Mouse (Mus musculus) liver, embryonic 12.5 days (tissue): ENCODE measurements around the gene Wdhd1. TPM values are rescaled to one million over a fixed set of nuclear protein-coding genes. Genes with fewer than 3 reads are reported as not detected.
A peak's percentile ranks its signal among the peaks of the same experiment; 100 is the strongest.

Experiments
- ATAC-seq: fragments of 200-750 bp; cut with Nextera tagmentation; 2 replicates; pipeline ENCODE4 v1.8.0; 2017; ENCODE audit warnings: moderate number of reproducible peaks, mild to moderate bottlenecking, moderate library complexity
- H3K27ac ChIP-seq: fragments of 300-500 bp; sonication (generic); 2 replicates; pipeline ENCODE4 v1.5.1; 2016; ENCODE audit warnings: mild to moderate bottlenecking
- H3K27me3 ChIP-seq: fragments of 300-500 bp; sonication (generic); replicated peaks from 2 replicates; pipeline ENCODE4 v1.6.1; 2016; ENCODE audit warnings: mild to moderate bottlenecking, moderate library complexity
- H3K36me3 ChIP-seq: fragments of 300-500 bp; sonication (generic); 2 replicates; pipeline ENCODE4 v1.6.1; 2016; ENCODE audit warnings: mild to moderate bottlenecking, moderate library complexity
- H3K4me1 ChIP-seq: fragments of 300-500 bp; sonication (generic); 2 replicates; pipeline ENCODE4 v1.6.1; 2016
- H3K4me2 ChIP-seq: fragments of 300-500 bp; sonication (generic); 2 replicates; pipeline ENCODE4 v1.6.1; 2016; ENCODE audit warnings: mild to moderate bottlenecking, moderate library complexity
- H3K4me3 ChIP-seq: fragments of 300-500 bp; sonication (generic); 2 replicates; pipeline ENCODE4 v1.5.1; 2016; ENCODE audit warnings: mild to moderate bottlenecking, moderate library complexity
- H3K9ac ChIP-seq: fragments of 300-500 bp; sonication (generic); 2 replicates; pipeline ENCODE4 v1.6.1; 2016; ENCODE audit warnings: mild to moderate bottlenecking, moderate library complexity
- H3K9me3 ChIP-seq: fragments of 300-500 bp; sonication (generic); replicated peaks from 2 replicates; pipeline ENCODE4 v1.6.1; 2016; ENCODE audit warnings: mild to moderate bottlenecking, moderate library complexity
- WGBS: fragments of 180-500 bp; shearing (Covaris S2); methylation state at CpG from one replicate; pipeline ENCODE4 v1.1.7; 2016; ENCODE audit not compliant: insufficient replicate concordance; 5-methylcytosine and 5-hydroxymethylcytosine counted together
- polyA plus RNA-seq: library from polyadenylated mRNA; unstranded; fragments of >200 nt; fragmentation: Nextera tagmentation; extraction: Ambion mirVana; gene quantifications from 2 replicates; pipeline ENCODE4 v1.2.1, GENCODE M21; 2016

Wdhd1 gene
- polyA plus RNA-seq, 1 experiment from 2014 or later: 58.1 TPM

DNA sequence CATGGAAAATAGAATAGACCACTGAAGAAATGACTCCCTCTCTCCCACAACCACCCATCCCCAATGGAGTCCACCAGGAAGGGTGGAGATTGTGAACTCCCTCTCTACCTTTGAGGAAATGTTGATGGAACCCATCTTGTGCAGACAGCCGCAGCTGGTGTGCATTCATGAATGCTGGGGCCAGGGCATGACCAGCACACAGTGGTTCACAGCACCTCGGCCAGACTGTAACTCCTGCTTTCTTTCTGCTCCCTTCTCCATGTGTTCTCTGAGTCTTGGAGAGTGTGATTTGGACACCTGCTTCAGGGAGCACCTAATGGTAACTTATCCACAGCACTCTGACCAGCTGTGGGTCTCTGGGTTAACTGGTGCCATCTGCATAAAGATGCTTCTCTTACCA, 60.1 kb downstream of the Wdhd1 start:
- H3K27ac ChIP-seq: no peak overlapping the region
- no peaks in the 10 kb centered on the region for H3K4me1 ChIP-seq
- ATAC-seq: no peak
- no peak overlapping the region for H3K4me3 ChIP-seq
- H3K9me3 ChIP-seq: no peaks in the 10 kb centered on the region
- no peaks in the 10 kb centered on the region for H3K36me3 ChIP-seq
- whole genome bisulfite sequencing: 69% methylated on average over 2 of the region's 2 CpGs
- H3K27me3 ChIP-seq: no peaks in the 10 kb centered on the region
- H3K4me2 ChIP-seq: no peak overlapping the region
- H3K9ac ChIP-seq: no peak overlapping the region

GRCm38 (mm10) chr14:47214367-47214766, 62.3 kb downstream of the Wdhd1 start:
- no peak overlapping the region for H3K27ac ChIP-seq

GRCm38 (mm10) chr14:47213305-47213704, 63.4 kb downstream of the Wdhd1 start:
- WGBS: 60% methylated on average over 4 of the region's 4 CpGs
- H3K9me3 ChIP-seq: no peaks in the 10 kb centered on the region
- H3K4me2 ChIP-seq: no peak overlapping the region

More at GRCm38 (mm10) chr14:47214367-47214766, 62.3 kb downstream of the Wdhd1 start:
- H3K27me3 ChIP-seq: no peaks in the 10 kb centered on the region
- no peak overlapping the region for H3K4me3 ChIP-seq
- H3K9ac ChIP-seq: no peak overlapping the region
- no peak overlapping the region for H3K4me2 ChIP-seq
- H3K9me3 ChIP-seq: no peaks in the 10 kb centered on the region
- ATAC-seq: no peak
- no peaks in the 10 kb centered on the region for H3K4me1 ChIP-seq
- H3K36me3 ChIP-seq: no peaks in the 10 kb centered on the region
- 64% methylated on average over 5 of the region's 5 CpGs for WGBS

DNA sequence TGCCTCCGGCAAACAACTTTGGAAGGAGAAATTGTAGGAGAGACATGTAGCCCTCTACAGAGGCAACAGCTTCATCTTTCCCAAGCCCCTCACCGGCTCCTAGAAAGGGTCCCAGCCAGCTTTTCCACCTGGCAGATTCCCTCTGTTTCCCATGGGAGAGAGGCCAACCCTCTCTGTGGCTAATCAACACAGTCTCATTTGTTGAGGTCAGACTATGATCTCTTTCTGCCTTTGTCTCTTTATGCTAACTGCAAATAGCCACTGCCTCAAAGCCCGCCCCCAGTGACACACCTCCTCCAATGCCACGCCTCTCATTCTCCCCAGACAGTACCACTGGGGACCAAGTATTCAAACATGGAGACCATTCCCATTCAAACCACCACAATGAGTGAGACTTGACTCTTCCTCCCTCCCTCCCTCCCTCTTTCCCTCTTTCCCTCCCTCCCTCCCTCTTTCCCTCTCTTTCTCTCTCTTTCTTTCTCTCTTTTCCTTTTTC, 66.9 kb downstream of the Wdhd1 start:
- H3K9me3 ChIP-seq: no peaks in the 10 kb centered on the region
- H3K27ac ChIP-seq: no peak overlapping the region
- WGBS: 72% methylated on average over 4 of the region's 4 CpGs
- no peak overlapping the region for H3K4me3 ChIP-seq
- H3K4me2 ChIP-seq: no peak overlapping the region
- H3K27me3 ChIP-seq: no peaks in the 10 kb centered on the region
- peaks cover 9% of the 10 kb centered on the region for H3K4me1 ChIP-seq
- ATAC-seq: no peak
- H3K9ac ChIP-seq: no peak overlapping the region
- no peaks in the 10 kb centered on the region for H3K36me3 ChIP-seq

More at GRCm38 (mm10) chr14:47213305-47213704, 63.4 kb downstream of the Wdhd1 start:
- Histone ChIP-seq H3K36me3 (no peaks in the 10 kb centered on the region), H3K9ac (no peak overlapping the region), H3K27me3 (no peaks in the 10 kb centered on the region), H3K27ac (no peak overlapping the region), H3K4me1 (peaks cover 6% of the 10 kb centered on the region; the same call in 1 of the 2 replicates), H3K4me3 (no peak overlapping the region)
- no peak for ATAC-seq

DNA sequence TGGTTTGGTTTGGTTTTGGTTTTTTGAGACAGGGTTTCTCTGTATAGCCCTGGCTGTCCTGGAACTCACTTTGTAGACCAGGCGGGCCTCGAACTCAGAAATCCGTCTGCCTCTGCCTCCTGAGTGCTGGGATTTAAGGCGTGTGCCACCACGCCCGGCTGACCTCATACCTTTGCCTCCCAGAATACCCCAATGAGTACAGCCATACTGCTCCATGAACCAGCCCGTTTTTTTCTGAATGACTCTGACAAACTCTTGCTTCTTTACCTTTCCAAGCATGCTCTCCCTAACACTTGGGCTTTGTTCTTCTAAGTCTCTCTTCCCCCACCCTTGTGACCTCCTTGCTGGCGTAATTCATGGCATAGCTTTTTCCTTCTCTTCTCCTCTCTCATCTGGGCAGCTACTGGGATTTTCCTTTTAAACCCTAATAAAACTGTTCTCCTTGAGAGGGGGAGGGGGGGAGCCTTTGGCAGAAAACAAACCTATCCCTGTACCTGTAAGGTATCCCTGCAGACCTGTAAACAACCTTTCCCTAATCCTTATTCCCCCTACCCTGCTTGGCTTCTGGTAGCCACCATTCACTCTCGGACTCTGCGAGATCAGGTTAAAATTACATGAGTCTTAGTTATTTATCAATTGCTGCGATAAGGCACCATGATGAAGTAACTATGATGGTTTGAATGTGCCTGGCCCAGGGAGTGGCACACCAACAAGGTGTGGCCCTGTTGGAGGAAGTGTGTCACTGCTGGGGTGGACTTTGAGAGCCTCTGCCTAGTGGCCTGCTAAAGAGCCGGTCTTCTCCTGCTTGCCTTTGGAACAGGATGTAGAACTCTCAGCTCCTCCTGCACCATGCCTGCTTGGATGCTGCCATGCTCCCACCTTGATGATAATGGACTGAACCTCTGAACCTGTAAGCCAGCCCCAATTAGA, 67.8 kb downstream of the Wdhd1 start:
- Histone ChIP-seq H3K27ac (no peak overlapping the region), H3K4me3 (no peak overlapping the region), H3K36me3 (no peaks in the 10 kb centered on the region), H3K9ac (no peak overlapping the region), H3K9me3 (no peaks in the 10 kb centered on the region), H3K27me3 (no peaks in the 10 kb centered on the region), H3K4me1 (peaks cover 11% of the 10 kb centered on the region), H3K4me2 (no peak overlapping the region)
- WGBS: 74% methylated on average over 12 of the region's 12 CpGs
- no peak for ATAC-seq

- Histone ChIP-seq H3K4me1 (peaks cover 14% of the 10 kb centered on the region), H3K27ac (no peak overlapping the region), H3K36me3 (no peaks in the 10 kb centered on the region), H3K9ac (no peak overlapping the region), H3K4me3 (no peak overlapping the region), H3K4me2 (no peak overlapping the region), H3K9me3 (no peaks in the 10 kb centered on the region), H3K27me3 (no peaks in the 10 kb centered on the region)
- no peak for ATAC-seq
- 73% methylated on average over 3 of the region's 3 CpGs for WGBS
These were observed 70.1 kb downstream of the Wdhd1 start for GRCm38 (mm10) chr14:47206601-47207000.

DNA sequence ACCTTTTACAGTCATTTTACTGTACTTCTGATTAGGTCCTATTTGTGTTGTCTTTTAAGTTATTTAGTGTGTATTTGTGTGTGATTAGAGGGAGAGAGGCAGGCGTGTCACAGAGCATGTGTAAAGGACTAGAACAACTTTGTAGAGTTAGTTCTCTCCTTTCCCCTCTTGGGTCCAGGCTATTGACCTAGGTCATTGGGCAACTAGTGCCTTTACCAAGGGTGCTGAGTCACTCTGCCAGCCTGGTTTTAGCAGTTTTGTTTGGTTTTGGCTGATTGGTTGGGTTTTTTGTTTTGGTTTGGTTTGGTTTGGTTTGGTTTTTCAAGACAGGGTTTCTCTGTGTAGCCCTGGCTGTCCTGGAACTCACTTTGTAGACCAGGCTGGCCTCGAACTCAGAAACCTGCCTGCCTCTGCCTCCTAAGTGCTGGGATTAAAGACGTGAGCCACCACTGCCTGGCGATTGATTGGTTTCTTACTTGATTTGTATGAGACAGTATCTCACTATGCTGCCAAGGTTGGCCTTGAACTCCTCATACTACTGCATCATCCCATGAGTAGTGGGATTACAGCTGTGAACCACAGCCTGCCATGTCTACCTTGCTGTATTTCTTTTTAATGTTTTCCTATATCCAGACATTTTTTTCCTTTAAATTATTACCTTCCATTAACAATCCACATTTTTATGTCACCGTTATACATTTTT, 71.2 kb downstream of the Wdhd1 start:
- ATAC-seq: no peak
- Histone ChIP-seq H3K4me3 (no peak overlapping the region), H3K4me2 (no peak overlapping the region), H3K36me3 (no peaks in the 10 kb centered on the region), H3K4me1 (peaks cover 14% of the 10 kb centered on the region), H3K27me3 (no peaks in the 10 kb centered on the region), H3K9me3 (no peaks in the 10 kb centered on the region), H3K27ac (no peak overlapping the region), H3K9ac (no peak overlapping the region)
- 72% methylated on average over 5 of the region's 5 CpGs for WGBS

DNA sequence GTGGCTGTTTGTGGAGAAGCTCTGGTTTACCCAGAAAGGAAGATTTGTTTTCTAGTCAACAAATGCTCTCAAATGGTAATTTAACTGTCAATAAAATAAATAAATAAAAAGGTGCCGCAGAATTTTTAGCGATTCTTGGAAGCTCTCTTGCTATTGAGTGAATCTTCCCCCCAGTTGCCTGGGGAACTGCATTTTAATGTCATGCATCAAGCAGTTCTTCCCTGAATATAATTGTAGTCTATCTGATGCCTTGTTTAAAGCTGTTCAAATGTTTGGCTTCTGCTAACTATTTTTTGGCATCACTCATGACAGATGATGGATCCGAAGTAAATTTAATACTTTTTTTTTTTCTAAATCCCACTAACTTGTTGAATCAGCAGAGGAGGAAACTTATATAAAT, 79.3 kb downstream of the Wdhd1 start:
- Histone ChIP-seq H3K27ac (no peak overlapping the region), H3K36me3 (no peaks in the 10 kb centered on the region), H3K4me1 (0 out of 2 replicates have a peak, but pooled peaks cover 7% of the 10 kb centered on the region), H3K4me3 (no peak overlapping the region), H3K27me3 (0 out of 2 replicates have a peak, but pooled peaks cover 6% of the 10 kb centered on the region), H3K9ac (no peak overlapping the region), H3K9me3 (no peaks in the 10 kb centered on the region), H3K4me2 (no peak overlapping the region)
- WGBS: 77% methylated on average over 3 of the region's 3 CpGs
- no peak for ATAC-seq

DNA sequence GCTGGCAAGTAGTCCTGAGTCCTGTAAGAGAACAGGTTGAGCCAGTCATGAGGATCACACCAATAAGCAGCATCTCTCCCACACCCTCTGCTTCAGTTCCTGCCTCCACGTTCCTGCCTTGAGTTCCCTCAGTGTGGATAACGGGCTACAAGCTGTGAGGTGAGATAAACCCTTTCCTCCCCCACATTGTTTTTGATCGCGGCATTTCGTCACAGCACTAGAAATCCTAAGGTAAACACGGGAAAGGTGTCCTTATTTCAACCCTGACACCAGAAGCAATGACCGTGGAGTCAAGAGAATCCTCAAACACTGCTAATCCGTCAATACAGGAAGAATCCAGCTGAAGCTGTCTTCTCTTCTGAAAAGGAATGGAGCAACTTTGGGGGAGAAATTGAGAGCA, 79.9 kb downstream of the Wdhd1 start:
- Histone ChIP-seq H3K27me3 (0 out of 2 replicates have a peak, but pooled peaks cover 6% of the 10 kb centered on the region), H3K4me3 (no peak overlapping the region), H3K4me2 (no peak overlapping the region), H3K9me3 (no peaks in the 10 kb centered on the region), H3K4me1 (0 out of 2 replicates have a peak, but pooled peaks cover 5% of the 10 kb centered on the region), H3K27ac (no peak overlapping the region), H3K36me3 (no peaks in the 10 kb centered on the region), H3K9ac (no peak overlapping the region)
- WGBS: 59% methylated on average over 8 of the region's 8 CpGs
- no peak for ATAC-seq

DNA sequence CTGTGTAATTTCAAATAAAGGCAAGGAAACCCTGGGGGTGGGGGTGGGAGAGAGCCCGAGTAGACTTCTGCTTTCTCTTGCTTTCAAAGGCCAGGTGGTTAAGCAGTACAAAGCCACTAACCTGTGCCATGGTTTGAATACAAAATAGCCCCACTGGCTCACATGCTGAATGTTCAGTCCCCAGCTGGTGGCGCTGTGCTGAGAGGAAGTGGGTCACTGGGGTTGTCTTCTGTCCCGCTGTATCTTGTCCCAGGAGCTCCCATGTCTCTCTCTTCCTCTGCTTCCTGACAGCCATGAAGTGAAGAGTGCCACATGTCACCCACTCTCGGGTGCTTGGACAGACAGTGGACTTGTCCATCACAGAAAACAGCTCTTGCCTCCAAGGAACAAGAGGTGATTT, 82.6 kb downstream of the Wdhd1 start:
- Histone ChIP-seq H3K4me1 (peaks cover 20% of the 10 kb centered on the region), H3K9me3 (no peaks in the 10 kb centered on the region), H3K4me2 (no peak overlapping the region), H3K27me3 (0 out of 2 replicates have a peak, but pooled peaks cover 6% of the 10 kb centered on the region), H3K4me3 (no peak overlapping the region), H3K27ac (no peak overlapping the region), H3K36me3 (no peaks in the 10 kb centered on the region), H3K9ac (no peak overlapping the region)
- ATAC-seq: no peak
- WGBS: 31% methylated on average over 4 of the region's 4 CpGs

DNA sequence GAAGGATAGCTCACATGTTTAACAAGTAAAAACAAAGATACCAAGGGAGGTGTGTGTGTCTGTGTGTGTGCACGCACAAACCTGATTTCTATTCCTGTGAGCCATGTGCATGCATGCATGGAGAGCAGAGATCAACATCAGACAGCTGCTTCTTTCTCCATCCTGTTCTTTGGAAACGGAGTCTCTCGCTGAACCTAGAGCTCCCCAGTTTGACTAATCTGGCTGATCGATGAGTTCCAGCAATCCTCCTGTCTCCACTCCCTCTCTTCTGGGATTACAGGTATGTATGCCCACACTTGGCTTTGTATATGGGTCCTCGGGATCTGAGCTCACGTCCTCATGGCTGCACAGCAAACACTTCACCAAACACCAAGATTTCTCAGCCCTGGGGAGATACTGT, 83.2 kb downstream of the Wdhd1 start:
- Histone ChIP-seq H3K36me3 (no peaks in the 10 kb centered on the region), H3K27ac (no peak overlapping the region), H3K4me3 (no peak overlapping the region), H3K4me2 (no peak overlapping the region), H3K4me1 (peaks cover 25% of the 10 kb centered on the region), H3K27me3 (peaks cover 11% of the 10 kb centered on the region), H3K9ac (no peak overlapping the region), H3K9me3 (no peaks in the 10 kb centered on the region)
- WGBS: 71% methylated on average over 6 of the region's 6 CpGs
- ATAC-seq: no peak

DNA sequence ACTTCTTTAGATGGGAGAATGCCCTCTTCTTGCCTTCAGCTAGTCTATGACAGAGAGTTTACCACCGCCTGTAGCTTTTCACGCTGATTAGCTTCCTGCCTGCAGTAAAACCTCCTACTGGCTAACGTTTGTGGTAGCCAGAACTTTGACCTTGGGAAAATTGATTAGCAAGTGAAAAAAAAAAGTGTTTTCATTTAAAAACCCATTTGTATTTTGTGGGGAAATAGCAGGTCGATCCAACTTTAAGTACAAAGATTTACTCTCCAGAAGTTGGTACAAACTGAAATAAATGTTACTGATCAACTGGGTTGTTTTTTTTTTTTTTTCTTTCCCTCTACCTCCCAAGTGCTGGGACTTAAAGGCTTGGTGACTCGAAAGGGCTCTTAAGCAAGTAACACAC, 84.8 kb downstream of the Wdhd1 start:
- no peak overlapping the region for H3K4me2 ChIP-seq
- peaks cover 25% of the 10 kb centered on the region for H3K27me3 ChIP-seq
- 28% methylated on average over 5 of the region's 5 CpGs for WGBS
- no peak for ATAC-seq
- no peaks in the 10 kb centered on the region for H3K9me3 ChIP-seq
- no peaks in the 10 kb centered on the region for H3K36me3 ChIP-seq
- no peak overlapping the region for H3K9ac ChIP-seq
- peaks cover 36% of the 10 kb centered on the region for H3K4me1 ChIP-seq
- H3K27ac ChIP-seq: peak overlapping the region; percentile 30; the same call in 1 of the 2 replicates
- H3K4me3 ChIP-seq: no peak overlapping the region
